Mouse (Mus musculus): ENCODE results near the gene Rreb1. TPM values are rescaled to one million over a fixed set of nuclear protein-coding genes. Genes with fewer than 3 reads are reported as not detected.

The Rreb1 gene
- polyA plus RNA-seq, 1 experiment from 2014 or later, result 4.8 TPM

GRCm38 (mm10) chr13:37920727-37921126, 142.5 kb downstream of the Rreb1 start:
- Histone ChIP-seq H3K27ac (no peak overlapping the region), H3K9me3 (replicated peaks) (no peaks in the 10 kb centered on the region), H3K9ac (no peak overlapping the region), H3K4me1 (replicated peaks) (0 out of 2 replicates have a peak, but pooled peaks cover 4% of the 10 kb centered on the region), H3K4me2 (no peak overlapping the region), H3K4me3 (replicated peaks) (no peak overlapping the region), H3K27me3 (no peaks in the 10 kb centered on the region), H3K36me3 (peaks cover 92% of the 10 kb centered on the region)
- no peak for ATAC-seq (ENCODE audit: low read depth)
- no peak for DNase-seq
- WGBS (ENCODE audit: insufficient replicate concordance), result 73% methylated on average over 2 of the region's 2 CpGs

GRCm38 (mm10) chr13:37923091-37923490, 144.9 kb downstream of the Rreb1 start:
- H3K27ac ChIP-seq, result no peak overlapping the region
- no peaks in the 10 kb centered on the region for H3K27me3 ChIP-seq
- H3K9ac ChIP-seq, result no peak overlapping the region
- H3K4me3 ChIP-seq (replicated peaks), result no peak overlapping the region
- DNase-seq (no peak), ATAC-seq (ENCODE audit: low read depth) (no peak)
- 0 out of 2 replicates have a peak, but pooled peaks cover 4% of the 10 kb centered on the region for H3K4me1 ChIP-seq (replicated peaks)
- peaks cover 89% of the 10 kb centered on the region for H3K36me3 ChIP-seq
- WGBS (ENCODE audit: insufficient replicate concordance), result 80% methylated on average over 4 of the region's 4 CpGs
- H3K9me3 ChIP-seq (replicated peaks), result no peaks in the 10 kb centered on the region
- H3K4me2 ChIP-seq, result no peak overlapping the region

- Histone ChIP-seq H3K27me3 (no peaks in the 10 kb centered on the region), H3K4me2 (no peak overlapping the region), H3K4me1 (replicated peaks) (0 out of 2 replicates have a peak, but pooled peaks cover 4% of the 10 kb centered on the region), H3K36me3 (peaks cover 86% of the 10 kb centered on the region), H3K27ac (no peak overlapping the region), H3K9me3 (replicated peaks) (no peaks in the 10 kb centered on the region), H3K4me3 (replicated peaks) (no peak overlapping the region), H3K9ac (no peak overlapping the region)
- WGBS (ENCODE audit: insufficient replicate concordance), result 82% methylated on average over 10 of the region's 10 CpGs
- ATAC-seq (ENCODE audit: low read depth) (no peak), DNase-seq (no peak)
These were observed 145.7 kb downstream of the Rreb1 start for GRCm38 (mm10) chr13:37923643-37924460.

- Histone ChIP-seq H3K4me2 (no peak overlapping the region), H3K4me3 (replicated peaks) (no peak overlapping the region), H3K36me3 (peaks cover 88% of the 10 kb centered on the region), H3K4me1 (replicated peaks) (0 out of 2 replicates have a peak, but pooled peaks cover 4% of the 10 kb centered on the region), H3K27ac (no peak overlapping the region), H3K27me3 (no peaks in the 10 kb centered on the region), H3K9me3 (replicated peaks) (no peaks in the 10 kb centered on the region), H3K9ac (no peak overlapping the region)
- ATAC-seq (ENCODE audit: low read depth), result no peak
- DNase-seq, result no peak
- 73% methylated on average over 4 of the region's 4 CpGs for WGBS (ENCODE audit: insufficient replicate concordance)
These were observed 146.3 kb downstream of the Rreb1 start for GRCm38 (mm10) chr13:37924461-37924948.

GRCm38 (mm10) chr13:37926394-37926793, 148.2 kb downstream of the Rreb1 start:
- DNase-seq (no peak), ATAC-seq (ENCODE audit: low read depth) (no peak)
- no peak overlapping the region for H3K4me3 ChIP-seq (replicated peaks)
- 0 out of 2 replicates have a peak, but pooled peaks cover 4% of the 10 kb centered on the region for H3K4me1 ChIP-seq (replicated peaks)
- no peak overlapping the region for H3K9ac ChIP-seq
- H3K36me3 ChIP-seq, result peaks cover 92% of the 10 kb centered on the region
- H3K9me3 ChIP-seq (replicated peaks), result no peaks in the 10 kb centered on the region
- 78% methylated on average over 3 of the region's 3 CpGs for WGBS (ENCODE audit: insufficient replicate concordance)
- H3K4me2 ChIP-seq, result no peak overlapping the region
- H3K27ac ChIP-seq, result no peak overlapping the region
- H3K27me3 ChIP-seq, result no peaks in the 10 kb centered on the region

- DNase-seq, result no peak
- no peaks in the 10 kb centered on the region for H3K9me3 ChIP-seq (replicated peaks)
- H3K27me3 ChIP-seq, result no peaks in the 10 kb centered on the region
- H3K27ac ChIP-seq, result no peak overlapping the region
- ATAC-seq (ENCODE audit: low read depth), result no peak
- peaks cover 89% of the 10 kb centered on the region for H3K36me3 ChIP-seq
- no peak overlapping the region for H3K4me2 ChIP-seq
- no peak overlapping the region for H3K9ac ChIP-seq
- 86% methylated on average over 17 of the region's 17 CpGs for WGBS (ENCODE audit: insufficient replicate concordance)
- no peaks in the 10 kb centered on the region for H3K4me1 ChIP-seq (replicated peaks)
- H3K4me3 ChIP-seq (replicated peaks), result no peak overlapping the region
These were observed 151.3 kb downstream of the Rreb1 start for GRCm38 (mm10) chr13:37929532-37929931.

GRCm38 (mm10) chr13:37930091-37930490, 151.9 kb downstream of the Rreb1 start:
- DNase-seq (no peak), ATAC-seq (ENCODE audit: low read depth) (no peak)
- Histone ChIP-seq H3K4me2 (no peak overlapping the region), H3K27me3 (no peaks in the 10 kb centered on the region), H3K9ac (no peak overlapping the region), H3K9me3 (replicated peaks) (no peaks in the 10 kb centered on the region), H3K36me3 (peaks cover 89% of the 10 kb centered on the region), H3K4me3 (replicated peaks) (no peak overlapping the region), H3K27ac (no peak overlapping the region), H3K4me1 (replicated peaks) (no peaks in the 10 kb centered on the region)
- WGBS (ENCODE audit: insufficient replicate concordance), result 86% methylated on average over 13 of the region's 13 CpGs

GRCm38 (mm10) chr13:37930621-37931020, 152.4 kb downstream of the Rreb1 start:
- no peak for DNase-seq
- H3K4me3 ChIP-seq (replicated peaks), result no peak overlapping the region
- WGBS (ENCODE audit: insufficient replicate concordance), result 93% methylated on average over 23 of the region's 23 CpGs
- ATAC-seq (ENCODE audit: low read depth), result no peak
- H3K9ac ChIP-seq, result no peak overlapping the region
- H3K9me3 ChIP-seq (replicated peaks), result no peaks in the 10 kb centered on the region
- H3K36me3 ChIP-seq, result peaks cover 89% of the 10 kb centered on the region
- H3K27me3 ChIP-seq, result no peaks in the 10 kb centered on the region
- H3K4me1 ChIP-seq (replicated peaks), result no peaks in the 10 kb centered on the region
- no peak overlapping the region for H3K4me2 ChIP-seq
- H3K27ac ChIP-seq, result no peak overlapping the region

- DNase-seq (no peak), ATAC-seq (ENCODE audit: low read depth) (no peak)
- Histone ChIP-seq H3K4me3 (replicated peaks) (no peak overlapping the region), H3K9me3 (replicated peaks) (no peaks in the 10 kb centered on the region), H3K4me1 (replicated peaks) (no peaks in the 10 kb centered on the region), H3K27me3 (no peaks in the 10 kb centered on the region), H3K36me3 (peaks cover 90% of the 10 kb centered on the region), H3K9ac (no peak overlapping the region), H3K27ac (no peak overlapping the region), H3K4me2 (no peak overlapping the region)
- WGBS (ENCODE audit: insufficient replicate concordance), result 80% methylated on average over 27 of the region's 27 CpGs
These were observed 153.2 kb downstream of the Rreb1 start for GRCm38 (mm10) chr13:37931210-37931922.

- H3K27me3 ChIP-seq, result no peaks in the 10 kb centered on the region
- no peak overlapping the region for H3K4me3 ChIP-seq (replicated peaks)
- H3K4me1 ChIP-seq (replicated peaks), result no peaks in the 10 kb centered on the region
- 78% methylated on average over 4 of the region's 4 CpGs for WGBS (ENCODE audit: insufficient replicate concordance)
- peaks cover 82% of the 10 kb centered on the region for H3K36me3 ChIP-seq
- H3K9me3 ChIP-seq (replicated peaks), result no peaks in the 10 kb centered on the region
- ATAC-seq (ENCODE audit: low read depth) (no peak), DNase-seq (no peak)
- no peak overlapping the region for H3K27ac ChIP-seq
- H3K9ac ChIP-seq, result no peak overlapping the region
- H3K4me2 ChIP-seq, result no peak overlapping the region
These were observed 155.9 kb downstream of the Rreb1 start for GRCm38 (mm10) chr13:37934075-37934474.

- Histone ChIP-seq H3K9me3 (replicated peaks) (no peaks in the 10 kb centered on the region), H3K4me3 (replicated peaks) (no peak overlapping the region), H3K4me2 (no peak overlapping the region), H3K36me3 (peaks cover 77% of the 10 kb centered on the region), H3K9ac (no peak overlapping the region), H3K27ac (no peak overlapping the region), H3K4me1 (replicated peaks) (peaks cover 4% of the 10 kb centered on the region; the same call in 1 of the 2 replicates), H3K27me3 (no peaks in the 10 kb centered on the region)
- WGBS (ENCODE audit: insufficient replicate concordance), result 88% methylated on average over 8 of the region's 8 CpGs
- DNase-seq, result no peak
- no peak for ATAC-seq (ENCODE audit: low read depth)
These were observed 156.7 kb downstream of the Rreb1 start for GRCm38 (mm10) chr13:37934920-37935319.
